Mouse (Mus musculus) myocyte (in vitro differentiated cells): ENCODE measurements around the gene Arpc5l.

ENCODE experiments used
- POLR2A ChIP-seq: IDR thresholded peaks from one replicate; pipeline ENCODE4 v1.6.1; 2011; ENCODE audit warnings: low read depth, mild to moderate bottlenecking, control low read depth, moderate library complexity; ENCODE audit not compliant: insufficient read length
- TCF12 ChIP-seq: IDR thresholded peaks from one replicate; pipeline ENCODE4 v1.6.1; 2011; ENCODE audit warnings: mild to moderate bottlenecking, control low read depth; ENCODE audit not compliant: poor library complexity, insufficient read depth, severe bottlenecking

GRCm38 (mm10) chr2:39016581-39016980 is 11.4 kb downstream of the Arpc5l start:
- TF ChIP-seq POLR2A (no peak), TCF12 (no peak)
